In the genomic region with DNA sequence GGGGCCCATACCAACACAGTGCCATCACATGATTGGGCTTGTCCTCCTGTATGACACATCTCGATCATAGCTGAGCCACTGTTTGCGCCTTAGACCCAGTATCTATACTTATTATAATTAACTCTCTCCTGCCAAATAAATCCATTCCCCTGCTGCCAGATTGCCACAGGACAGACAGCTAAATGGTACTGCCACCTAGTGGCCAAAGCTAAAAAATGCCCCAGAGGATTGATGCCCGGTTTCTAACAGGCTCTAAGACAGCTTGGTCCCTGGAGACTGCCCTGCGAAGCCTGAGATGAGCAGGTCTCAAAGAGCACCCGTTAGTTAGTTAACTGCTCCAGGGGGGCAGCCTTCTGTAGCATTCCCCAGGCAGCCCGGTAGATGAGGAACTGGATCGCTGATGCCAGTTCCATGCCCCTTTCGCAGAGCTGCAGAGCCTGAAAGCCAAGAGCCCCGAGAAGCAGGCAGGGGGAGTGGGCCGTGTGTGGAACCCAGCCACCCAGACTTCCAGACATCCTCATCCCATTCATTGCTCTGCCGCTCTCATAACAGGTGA, we compare ENCODE assay signal across 8 mouse cellular contexts. TPM values are rescaled to one million over a fixed set of nuclear protein-coding genes. Genes with fewer than 3 reads are reported as not detected.
DNase-seq lines count a peak whose midpoint lies in the region; ATAC-seq and TF ChIP-seq lines count a peak whose summit lies in the region.

No protein-coding gene starts in this region.

- peaks cover 7% of the 10 kb centered on the region for H3K4me1 ChIP-seq in G1E (ENCODE audit: insufficient read depth, low read depth, low read length)
- peaks cover 11% of the 10 kb centered on the region for H3K4me1 ChIP-seq in cerebellum, adult 2 months (ENCODE audit: control insufficient read depth, insufficient read depth, low read length)
- H3K4me1 ChIP-seq in liver, embryonic 11.5 days (replicated peaks; ENCODE audit: control insufficient read depth, insufficient read depth, low read length): peaks cover 5% of the 10 kb centered on the region

- H3K36me3 ChIP-seq in G1E (replicated peaks): peaks cover 69% of the 10 kb centered on the region
- H3K36me3 ChIP-seq in liver, embryonic 11.5 days (ENCODE audit: control insufficient read depth, insufficient read depth, low read length): no peaks in the 10 kb centered on the region

- no peak overlapping the region for H3K4me3 ChIP-seq in left cerebral cortex, adult 2 months
- H3K4me3 ChIP-seq in G1E (ENCODE audit: low read depth, low read length): no peak overlapping the region
- no peak overlapping the region for H3K4me3 ChIP-seq in cerebellum, adult 2 months (replicated peaks; ENCODE audit: insufficient read depth, low read depth, low read length)
- H3K4me3 ChIP-seq in liver, embryonic 11.5 days (ENCODE audit: low read depth, low read length): no peak overlapping the region

- intact Hi-C loops in left cerebral cortex, adult 2 months (cut with DNase I): loop anchor here (1.0 to 2.0 kb wide), 3 partner anchors 57 to 433 kb away; no protein-coding TSS in a partner anchor
- intact Hi-C loops in left cerebral cortex, postnatal 36 days (cut with DNase I): loop anchor here (1.0 to 5.0 kb wide), 2 partner anchors 57 to 208 kb away; no protein-coding TSS in a partner anchor

- 21% methylated on average over 11 of the region's 11 CpGs for WGBS in cerebellum, adult 2 months
- WGBS in liver, embryonic 11.5 days: 25% methylated on average over 11 of the region's 11 CpGs

- H3K27ac ChIP-seq in left cerebral cortex, adult 2 months: no peak overlapping the region
- no peak overlapping the region for H3K27ac ChIP-seq in cerebellum, adult 2 months (ENCODE audit: insufficient read depth, low read length)
- no peak overlapping the region for H3K27ac ChIP-seq in liver, embryonic 11.5 days (ENCODE audit: low read depth, low read length)

- DNase-seq in left cerebral cortex, adult 2 months (ENCODE audit: extremely low spot score in 1 of 2, low spot score in 2 of 2): peak in 1 of 2 experiments; percentile 52
- DNase-seq in left cerebral cortex, postnatal 36 days (ENCODE audit: low spot score in 2 of 2): no peak
- peak; percentile 63 for DNase-seq in G1E (ENCODE audit: low spot score)
- DNase-seq in cerebellum, adult 2 months: peak; percentile 58 to 60
- peak; percentile 59 for DNase-seq in liver, embryonic 11.5 days (ENCODE audit: low spot score)
- peak; percentile 44 for DNase-seq in retina, adult 2 months (ENCODE audit: low read depth, low spot score)
- DNase-seq in gastrocnemius, postnatal 25 days: no peak

- H3K9me3 ChIP-seq in G1E (replicated peaks): no peaks in the 10 kb centered on the region
- no peaks in the 10 kb centered on the region for H3K9me3 ChIP-seq in liver, embryonic 11.5 days (ENCODE audit: control insufficient read depth, low read length)

- no peak overlapping the region for H3K4me2 ChIP-seq in liver, embryonic 11.5 days

- no peak for TF ChIP-seq POLR2A in cerebellum, adult 2 months (IDR thresholded peaks at IDR 0.05; ENCODE audit: borderline replicate concordance, insufficient read depth, low read length)

- peak; percentile 92 for TF ChIP-seq CTCF in left cerebral cortex, adult 2 months (IDR thresholded peaks at IDR 0.05)
- peak; percentile 59 for TF ChIP-seq CTCF in G1E (IDR thresholded peaks at IDR 0.05; ENCODE audit: low read depth, low read length)
- peak; percentile 67 for TF ChIP-seq CTCF in cerebellum, adult 2 months (IDR thresholded peaks at IDR 0.05; ENCODE audit: borderline replicate concordance, insufficient read depth, low read depth, low read length)

- peaks cover 6% of the 10 kb centered on the region for H3K27me3 ChIP-seq in G1E (ENCODE audit: insufficient read depth, low read length)
- no peaks in the 10 kb centered on the region; the same call in 1 of the 2 replicates for H3K27me3 ChIP-seq in cerebellum, adult 2 months (ENCODE audit: control insufficient read depth, insufficient read depth, low read length)
- H3K27me3 ChIP-seq in liver, embryonic 11.5 days (replicated peaks; ENCODE audit: control insufficient read depth, insufficient read depth, low read length): peaks cover 39% of the 10 kb centered on the region

- no peak overlapping the region for H3K9ac ChIP-seq in liver, embryonic 11.5 days (ENCODE audit: low read depth, low read length)

- ATAC-seq in G1E (ENCODE audit: extremely low read depth, insufficient number of reproducible peaks, low FRiP score, poor library complexity, severe bottlenecking): no peak; the same call in 1 of the 2 replicates
- ATAC-seq in granulocyte monocyte progenitor cell, adult 5-6 weeks (replicated peaks; ENCODE audit: poor library complexity, severe bottlenecking): peak; percentile 24; the same call in 1 of the 2 replicates
- no peak; the same call in 1 of the 2 replicates for ATAC-seq in liver, embryonic 11.5 days (replicated peaks; ENCODE audit: low FRiP score)

RNA-seq across cellular contexts. Expression of a gene that starts 8.0 kb away (rescaled TPM):
- 10 to 100 TPM; 22.3 to 28.5 TPM for total RNA-seq in left cerebral cortex, adult 2 months (2021)
- total RNA-seq in left cerebral cortex, postnatal 36 days (2021): 10 to 100 TPM; 20.0 to 32.2 TPM
- total RNA-seq in G1E (2014; fragmentation: Nextera tagmentation): 0.15 TPM in 1 of 2 replicates, not detected in the other
- total RNA-seq in G1E (2017): under 0.01 and 0.05 TPM in 2 replicates
- polyA plus RNA-seq in G1E (2012): not detected in 2 replicates
- 0.41 and 0.82 TPM in 2 replicates for polyA plus RNA-seq in cerebellum, adult 2 months (2012; rRNA removed)
- total RNA-seq in granulocyte monocyte progenitor cell, adult 5-6 weeks (2014; fragmentation: Nextera tagmentation): 0.77 and 1.0 TPM in 2 replicates
- 0.62 and 0.69 TPM in 2 replicates for total RNA-seq in granulocyte monocyte progenitor cell, adult 5-6 weeks (2017)
- 0.16 TPM in 1 of 2 replicates, not detected in the other for polyA plus RNA-seq in liver, embryonic 11.5 days (2014; fragmentation: Nextera tagmentation; extraction: Ambion mirVana)
- total RNA-seq in gastrocnemius, postnatal 25 days (2021): not detected

RNA-seq across cellular contexts. Expression of a gene that starts 32.5 kb away (rescaled TPM):
- 1 to 10 TPM; 2.3 to 3.2 TPM for total RNA-seq in left cerebral cortex, adult 2 months (2021)
- total RNA-seq in left cerebral cortex, postnatal 36 days (2021): 1 to 10 TPM; 2.4 to 3.4 TPM
- 25.6 and 30.6 TPM in 2 replicates for total RNA-seq in G1E (2014; fragmentation: Nextera tagmentation)
- 7.3 and 8.5 TPM in 2 replicates for total RNA-seq in G1E (2017)
- 4.5 and 5.4 TPM in 2 replicates for polyA plus RNA-seq in G1E (2012)
- 0.86 and 0.97 TPM in 2 replicates for polyA plus RNA-seq in cerebellum, adult 2 months (2012; rRNA removed)
- total RNA-seq in granulocyte monocyte progenitor cell, adult 5-6 weeks (2014; fragmentation: Nextera tagmentation): 99.1 and 108 TPM in 2 replicates
- 54.3 and 70.7 TPM in 2 replicates for total RNA-seq in granulocyte monocyte progenitor cell, adult 5-6 weeks (2017)
- 2.9 and 3.5 TPM in 2 replicates for polyA plus RNA-seq in liver, embryonic 11.5 days (2014; fragmentation: Nextera tagmentation; extraction: Ambion mirVana)
- total RNA-seq in gastrocnemius, postnatal 25 days (2021): under 1 TPM; 0.15 to 0.16 TPM

RNA-seq across cellular contexts. Expression of a gene that starts 32.7 kb away (rescaled TPM):
- 100 to 1,000 TPM in 1 of 2 experiments, 10 to 100 TPM in 1; 96.4 to 102 TPM for total RNA-seq in left cerebral cortex, adult 2 months (2021)
- 100 to 1,000 TPM in 1 of 2 experiments, 10 to 100 TPM in 1; 83.4 to 104 TPM for total RNA-seq in left cerebral cortex, postnatal 36 days (2021)
- 7.9 and 9.6 TPM in 2 replicates for total RNA-seq in G1E (2014; fragmentation: Nextera tagmentation)
- total RNA-seq in G1E (2017): 6.2 and 10.0 TPM in 2 replicates
- polyA plus RNA-seq in G1E (2012): 28.0 and 34.2 TPM in 2 replicates
- 5.6 and 6.4 TPM in 2 replicates for polyA plus RNA-seq in cerebellum, adult 2 months (2012; rRNA removed)
- total RNA-seq in granulocyte monocyte progenitor cell, adult 5-6 weeks (2014; fragmentation: Nextera tagmentation): 0.32 TPM in 1 of 2 replicates, not detected in the other
- total RNA-seq in granulocyte monocyte progenitor cell, adult 5-6 weeks (2017): 0.05 TPM in 1 of 2 replicates, not detected in the other
- 2.2 and 2.8 TPM in 2 replicates for polyA plus RNA-seq in liver, embryonic 11.5 days (2014; fragmentation: Nextera tagmentation; extraction: Ambion mirVana)
- under 1 TPM in 1 of 2 experiments, not detected in 1; 0.64 TPM for total RNA-seq in gastrocnemius, postnatal 25 days (2021)

RNA-seq across cellular contexts. Expression of a gene that starts 49.8 kb away (rescaled TPM):
- total RNA-seq in left cerebral cortex, adult 2 months (2021): 10 to 100 TPM; 42.7 to 47.9 TPM
- 10 to 100 TPM; 41.5 to 43.0 TPM for total RNA-seq in left cerebral cortex, postnatal 36 days (2021)
- total RNA-seq in G1E (2014; fragmentation: Nextera tagmentation): 24.8 and 26.5 TPM in 2 replicates
- total RNA-seq in G1E (2017): 14.8 and 16.0 TPM in 2 replicates
- 21.0 and 28.6 TPM in 2 replicates for polyA plus RNA-seq in G1E (2012)
- 21.8 and 22.0 TPM in 2 replicates for polyA plus RNA-seq in cerebellum, adult 2 months (2012; rRNA removed)
- total RNA-seq in granulocyte monocyte progenitor cell, adult 5-6 weeks (2014; fragmentation: Nextera tagmentation): 27.9 and 30.3 TPM in 2 replicates
- 15.0 and 24.8 TPM in 2 replicates for total RNA-seq in granulocyte monocyte progenitor cell, adult 5-6 weeks (2017)
- 32.3 and 33.0 TPM in 2 replicates for polyA plus RNA-seq in liver, embryonic 11.5 days (2014; fragmentation: Nextera tagmentation; extraction: Ambion mirVana)
- 1 to 10 TPM; 3.6 to 4.9 TPM for total RNA-seq in gastrocnemius, postnatal 25 days (2021)

Comparison
In these comparisons a context has a peak if more than half of its experiments do, and no peak if none do; other contexts are left out.
1. DNase-seq: peak in G1E (single experiment), cerebellum, adult 2 months (2 of 2), liver, embryonic 11.5 days (single experiment) and retina, adult 2 months (single experiment); none in left cerebral cortex, postnatal 36 days (0 of 2) and gastrocnemius, postnatal 25 days (single experiment).
2. RNA of a gene that starts 8.0 kb away (total RNA-seq): 20.0 to 32.2 TPM in left cerebral cortex, postnatal 36 days and 22.3 to 28.5 TPM in left cerebral cortex, adult 2 months; 0.62 to 1.0 TPM in granulocyte monocyte progenitor cell, adult 5-6 weeks, under 0.01 to 0.15 TPM in G1E and not detected in gastrocnemius, postnatal 25 days; every median in the first group is over 10 times any median in the second.
3. RNA of a gene that starts 32.7 kb away (total RNA-seq): 83.4 to 104 TPM in left cerebral cortex, postnatal 36 days and 96.4 to 102 TPM in left cerebral cortex, adult 2 months; 6.2 to 10.0 TPM in G1E, 0.64 TPM in gastrocnemius, postnatal 25 days and 0.05 to 0.32 TPM in granulocyte monocyte progenitor cell, adult 5-6 weeks; every median in the first group is over 4 times any median in the second.
4. Peak in every context shown above with its lines, with median percentiles within 50 percentile points of each other: CTCF ChIP-seq.